Mouse (Mus musculus): Measurements from ENCODE around the gene Slc2a2.

Gene Slc2a2

GRCm38 (mm10) chr3:28740353-28740752 is 42.6 kb downstream of the Slc2a2 start:
- WGBS, result 64% methylated on average over 6 of the region's 6 CpGs

- 51% methylated on average over 8 of the region's 8 CpGs for WGBS
These were observed 45.5 kb downstream of the Slc2a2 start for GRCm38 (mm10) chr3:28743251-28743650.

DNA sequence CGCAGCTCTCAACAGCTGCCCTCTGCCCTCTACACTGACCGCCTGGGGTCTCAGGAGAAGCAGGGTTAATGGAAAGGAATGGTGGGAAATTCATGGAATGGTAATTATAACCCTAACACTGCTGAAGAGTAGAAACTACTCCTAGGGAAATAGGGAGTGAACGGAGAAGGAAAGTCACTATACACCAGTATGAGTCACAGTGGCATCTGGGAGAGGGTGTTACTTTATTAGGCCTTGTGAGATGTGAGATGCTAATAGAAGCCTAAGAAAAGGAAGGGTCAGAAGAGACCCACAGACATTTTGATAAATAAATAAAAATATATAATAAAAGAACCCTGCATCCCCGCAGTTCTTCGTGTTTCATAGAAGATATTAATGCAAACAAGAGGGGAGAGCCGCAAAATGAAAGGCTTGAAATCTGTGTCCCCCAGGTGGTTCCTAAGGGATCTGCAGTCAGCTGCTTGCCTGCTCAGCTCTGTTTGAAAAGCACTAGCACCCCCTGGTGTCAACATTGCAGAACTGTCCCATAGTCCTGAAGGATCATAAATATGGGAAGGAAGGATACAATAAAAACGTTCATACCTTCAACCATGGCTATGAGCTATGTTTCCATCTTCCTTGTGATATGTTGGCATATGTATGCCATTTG is 48.3 kb downstream of the Slc2a2 start:
- WGBS, result 31% methylated on average over 7 of the region's 7 CpGs

DNA sequence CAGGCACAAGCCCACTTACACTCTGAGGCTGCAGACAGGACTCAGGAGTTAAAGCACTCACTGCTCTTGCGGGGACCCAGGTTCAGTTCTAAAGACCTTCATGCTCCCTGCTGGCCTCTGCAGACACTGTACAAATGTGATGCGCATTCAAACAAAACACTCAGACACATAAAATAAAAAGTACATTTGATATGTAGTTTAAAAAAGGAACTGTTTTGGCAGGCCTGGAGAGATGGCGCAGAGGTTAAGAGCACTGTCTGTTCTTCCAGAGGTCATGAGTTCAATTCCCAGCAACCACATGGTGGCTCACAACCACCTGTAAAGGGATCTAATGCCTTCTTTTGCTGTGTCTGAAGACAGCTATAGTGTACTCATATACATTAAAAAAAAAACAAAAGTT is 50.4 kb downstream of the Slc2a2 start:
- WGBS, result 97% methylated on average over 3 of the region's 3 CpGs

DNA sequence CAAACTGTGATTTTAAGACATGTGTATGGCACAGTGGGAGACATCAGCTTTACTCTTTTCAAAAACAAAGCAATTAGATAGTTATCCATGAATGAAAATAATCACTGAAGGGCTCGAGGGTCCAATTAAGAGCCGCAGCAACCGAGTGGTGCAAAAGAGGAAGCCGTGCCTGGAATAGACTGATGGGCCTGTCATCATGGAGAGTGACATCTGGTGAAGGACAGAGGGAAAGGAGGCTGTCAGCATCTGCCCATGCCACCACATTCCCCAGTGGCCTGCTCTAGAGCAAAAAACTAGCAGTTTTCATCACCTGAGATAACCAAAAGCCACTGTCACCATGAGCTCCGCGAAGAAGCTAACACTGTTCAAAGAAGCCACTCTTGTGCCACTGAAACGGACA is 57.8 kb downstream of the Slc2a2 start:
- WGBS, result 85% methylated on average over 7 of the region's 7 CpGs

DNA sequence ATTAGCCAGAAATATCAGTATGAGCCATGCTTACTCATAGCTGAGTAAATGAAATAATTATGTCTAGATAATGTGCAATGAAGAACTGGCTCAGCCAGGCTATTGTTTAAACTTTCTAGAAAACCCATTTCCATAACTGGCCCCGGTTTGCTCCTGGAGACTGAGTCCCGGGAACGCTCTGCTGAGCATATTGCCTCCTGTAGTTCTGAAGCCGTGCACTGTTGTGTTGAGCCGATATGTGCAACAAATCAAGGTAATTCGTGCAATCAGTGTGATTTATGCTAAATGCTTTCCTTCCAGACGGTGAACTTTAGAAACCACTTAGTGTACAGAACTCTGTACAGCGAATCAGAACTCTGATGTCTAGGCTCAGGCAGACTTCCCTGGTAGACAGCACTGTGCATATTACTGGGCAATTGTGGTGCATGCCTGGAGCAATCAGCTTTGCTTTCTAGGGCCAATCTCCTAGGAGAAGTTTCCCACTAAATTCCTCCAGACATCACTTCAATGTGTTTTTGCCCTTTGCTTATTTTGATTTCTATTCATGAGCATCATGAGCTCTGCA is 63.6 kb downstream of the Slc2a2 start:
- 62% methylated on average over 8 of the region's 8 CpGs for WGBS

- 91% methylated on average over 4 of the region's 4 CpGs for WGBS
These were observed 69.2 kb downstream of the Slc2a2 start for GRCm38 (mm10) chr3:28766935-28767334.

DNA sequence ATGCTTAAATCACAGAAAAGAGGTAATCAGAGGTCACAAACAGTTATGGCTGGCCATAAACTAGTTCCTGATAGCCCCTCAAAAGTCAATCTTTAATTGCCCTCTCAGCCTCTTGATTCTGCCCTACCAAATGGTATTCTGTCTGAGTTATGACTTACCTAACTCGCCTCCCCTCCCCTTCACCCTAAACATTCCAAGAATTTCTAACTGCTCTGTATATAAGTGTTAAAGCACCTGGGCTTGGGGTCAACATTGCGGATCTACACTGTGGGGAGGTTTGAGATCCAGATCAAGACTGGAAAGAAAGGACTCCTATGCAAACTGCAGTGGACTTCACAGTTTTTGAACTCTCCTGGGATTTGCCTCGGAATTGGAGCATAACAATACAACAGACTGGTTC is 70.5 kb downstream of the Slc2a2 start:
- 87% methylated on average over 3 of the region's 3 CpGs for WGBS

DNA sequence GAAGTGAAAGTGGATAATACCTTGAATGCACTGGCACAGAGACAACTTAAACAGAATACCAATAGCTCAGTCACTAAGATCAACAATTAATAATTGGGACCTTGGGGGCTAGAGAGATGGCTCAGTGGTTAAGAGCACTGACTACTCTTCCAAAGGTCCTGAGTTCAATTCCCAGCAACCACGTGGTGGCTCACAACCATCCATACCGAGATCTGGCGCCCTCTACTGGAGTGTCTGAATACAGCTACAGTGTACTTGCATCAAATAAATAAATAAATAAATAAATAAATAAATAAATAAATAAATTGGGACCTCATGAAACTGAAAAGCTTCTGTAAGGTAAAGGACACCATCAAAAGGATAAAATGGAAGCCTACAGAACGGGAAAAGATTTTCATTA is 75.2 kb downstream of the Slc2a2 start:
- 65% methylated on average over 4 of the region's 4 CpGs for WGBS

- WGBS, result 91% methylated on average over 7 of the region's 7 CpGs
These were observed 77.7 kb downstream of the Slc2a2 start for GRCm38 (mm10) chr3:28775361-28775760.

DNA sequence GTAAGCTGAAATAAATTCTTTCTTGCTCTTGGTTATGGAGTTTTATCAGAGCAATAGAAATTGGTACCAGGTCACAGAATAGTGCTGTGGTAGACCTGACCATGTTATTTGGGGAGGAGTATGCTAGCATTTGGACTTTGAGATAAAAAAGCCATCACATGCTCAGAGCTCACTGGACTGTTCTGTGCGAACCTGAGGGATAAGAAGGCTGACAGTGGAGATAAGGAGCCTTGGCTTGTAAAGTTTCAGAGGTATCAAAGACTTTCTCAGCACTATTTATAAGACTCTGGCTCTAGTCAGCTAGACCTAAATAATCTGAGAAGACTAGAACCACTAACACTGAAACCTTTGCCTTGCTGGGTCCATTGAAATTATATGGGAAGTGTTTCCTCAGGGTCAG is 78.3 kb downstream of the Slc2a2 start:
- WGBS, result 100% methylated on average over 1 of the region's 1 CpGs

DNA sequence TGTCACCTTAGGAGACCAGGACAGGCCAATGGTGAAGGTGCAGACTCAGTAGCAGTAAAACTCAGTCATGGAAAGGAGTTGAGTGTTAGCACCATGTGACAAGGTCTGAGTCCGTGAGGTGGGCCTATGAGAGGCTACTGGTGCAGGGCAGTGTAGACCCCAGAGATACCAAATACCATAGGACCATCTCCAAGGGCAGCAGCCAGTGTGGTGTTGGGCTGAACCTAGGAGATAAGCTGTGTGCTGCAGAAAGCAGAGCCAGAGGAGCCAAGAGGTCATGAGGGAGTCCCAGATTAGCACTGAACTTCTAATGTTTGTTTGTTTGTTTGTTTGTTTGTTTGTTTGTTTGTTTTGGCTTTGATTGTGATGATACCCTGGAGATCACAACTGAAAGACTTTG is 78.8 kb downstream of the Slc2a2 start:
- WGBS, result 85% methylated on average over 1 of the region's 1 CpGs

GRCm38 (mm10) chr3:28780511-28780910 is 82.8 kb downstream of the Slc2a2 start:
- WGBS, result 64% methylated on average over 9 of the region's 9 CpGs
